Mouse (Mus musculus) hindbrain, embryonic 10.5 days (tissue): Measurements from ENCODE around the gene 4921539E11Rik. TPM values are rescaled to one million over a fixed set of nuclear protein-coding genes. Genes with fewer than 3 reads are reported as not detected.

Experiments used
- DNase-seq: peaks from one replicate; pipeline ENCODE4 v3.0.0-alpha.2; 2017; ENCODE audit warnings: low spot score
- H3K27ac ChIP-seq: fragments of 300-500 bp; sonication (generic); 2 replicates; pipeline ENCODE4 v1.5.1; 2016; ENCODE audit warnings: mild to moderate bottlenecking, moderate library complexity
- H3K27me3 ChIP-seq: fragments of 300-500 bp; sonication (generic); 2 replicates; pipeline ENCODE4 v1.6.1; 2016; ENCODE audit warnings: mild to moderate bottlenecking; ENCODE audit not compliant: poor library complexity, insufficient read depth, severe bottlenecking
- H3K36me3 ChIP-seq: fragments of 300-500 bp; sonication (generic); 2 replicates; pipeline ENCODE4 v1.6.1; 2016; ENCODE audit warnings: mild to moderate bottlenecking, moderate library complexity
- H3K4me1 ChIP-seq: fragments of 300-500 bp; sonication (generic); replicated peaks from 2 replicates; pipeline ENCODE4 v1.6.1; 2016; ENCODE audit warnings: mild to moderate bottlenecking
- H3K4me3 ChIP-seq: fragments of 300-500 bp; sonication (generic); 2 replicates; pipeline ENCODE4 v1.5.1; 2016; ENCODE audit warnings: mild to moderate bottlenecking, moderate library complexity
- H3K9me3 ChIP-seq: fragments of 300-500 bp; sonication (generic); 2 replicates; pipeline ENCODE4 v1.6.1; 2016; ENCODE audit warnings: mild to moderate bottlenecking, moderate library complexity
- WGBS: fragments of 180-500 bp; shearing (Covaris S2); methylation state at CpG from one replicate; pipeline ENCODE4 v1.1.7; 2016; 5-methylcytosine and 5-hydroxymethylcytosine counted together
- polyA plus RNA-seq: library from polyadenylated mRNA; unstranded; fragments of >200 nt; fragmentation: Nextera tagmentation; extraction: Ambion mirVana; gene quantifications from 2 replicates; pipeline ENCODE4 v1.2.1, GENCODE M21; 2016

4921539E11Rik gene
- polyA plus RNA-seq: not detected in 2 replicates

- 62% methylated on average over 2 of the region's 2 CpGs for WGBS
These were observed at the start of gene 4921539E11Rik for GRCm38 (mm10) chr4:103290763-103291162. Gene 4921539E11Rik, minus strand, starts transcription at chr4:103290863.

GRCm38 (mm10) chr4:103335134-103335533 is 44.5 kb upstream of the 4921539E11Rik start:
- no peak for DNase-seq
- Histone ChIP-seq H3K4me1 (no peaks in the 10 kb centered on the region; the same call in 1 of the 2 replicates), H3K9me3 (no peaks in the 10 kb centered on the region), H3K36me3 (peaks cover 19% of the 10 kb centered on the region), H3K27ac (no peak overlapping the region), H3K4me3 (no peak overlapping the region), H3K27me3 (no peaks in the 10 kb centered on the region)
- WGBS: 92% methylated on average over 5 of the region's 5 CpGs

More at GRCm38 (mm10) chr4:103290763-103291162, at the start of gene 4921539E11Rik:
- H3K4me1 ChIP-seq: no peaks in the 10 kb centered on the region
- H3K4me3 ChIP-seq: no peak within 1 kb of the TSS
- H3K9me3 ChIP-seq: no peaks in the 10 kb centered on the region
- H3K36me3 ChIP-seq: no peaks in the 10 kb centered on the region
- no peak within 1 kb of the TSS for H3K27ac ChIP-seq
- no peaks in the 10 kb centered on the region for H3K27me3 ChIP-seq
- no peak for DNase-seq

GRCm38 (mm10) chr4:103329348-103329747 is 38.7 kb upstream of the 4921539E11Rik start:
- peaks cover 19% of the 10 kb centered on the region for H3K36me3 ChIP-seq
- no peak for DNase-seq
- H3K27ac ChIP-seq: no peak overlapping the region
- no peak overlapping the region for H3K4me3 ChIP-seq
- no peaks in the 10 kb centered on the region for H3K9me3 ChIP-seq
- H3K27me3 ChIP-seq: no peaks in the 10 kb centered on the region
- H3K4me1 ChIP-seq: peaks cover 9% of the 10 kb centered on the region
- 69% methylated on average over 6 of the region's 6 CpGs for WGBS

- no peaks in the 10 kb centered on the region for H3K27me3 ChIP-seq
- no peaks in the 10 kb centered on the region for H3K9me3 ChIP-seq
- H3K27ac ChIP-seq: no peak overlapping the region
- H3K4me1 ChIP-seq: peaks cover 9% of the 10 kb centered on the region
- WGBS: 69% methylated on average over 3 of the region's 3 CpGs
- no peak for DNase-seq
- H3K4me3 ChIP-seq: no peak overlapping the region
- peaks cover 8% of the 10 kb centered on the region for H3K36me3 ChIP-seq
These were observed 36.3 kb upstream of the 4921539E11Rik start for GRCm38 (mm10) chr4:103326994-103327393.

- Histone ChIP-seq H3K36me3 (no peaks in the 10 kb centered on the region), H3K9me3 (no peaks in the 10 kb centered on the region), H3K4me1 (peaks cover 9% of the 10 kb centered on the region; the same call in 1 of the 2 replicates), H3K4me3 (no peak overlapping the region), H3K27ac (no peak overlapping the region), H3K27me3 (no peaks in the 10 kb centered on the region)
- 47% methylated on average over 17 of the region's 17 CpGs for WGBS
- peak; percentile 18 for DNase-seq
These were observed 34.2 kb upstream of the 4921539E11Rik start for GRCm38 (mm10) chr4:103324688-103325451.

- no peaks in the 10 kb centered on the region for H3K27me3 ChIP-seq
- no peaks in the 10 kb centered on the region for H3K36me3 ChIP-seq
- H3K9me3 ChIP-seq: no peaks in the 10 kb centered on the region
- H3K27ac ChIP-seq: no peak overlapping the region
- DNase-seq: no peak
- no peak overlapping the region for H3K4me3 ChIP-seq
- H3K4me1 ChIP-seq: peaks cover 8% of the 10 kb centered on the region; the same call in 1 of the 2 replicates
- 89% methylated on average over 6 of the region's 6 CpGs for WGBS
These were observed 30.8 kb upstream of the 4921539E11Rik start for GRCm38 (mm10) chr4:103321461-103321860.

- Histone ChIP-seq H3K27ac (no peak overlapping the region), H3K36me3 (no peaks in the 10 kb centered on the region), H3K9me3 (no peaks in the 10 kb centered on the region), H3K27me3 (no peaks in the 10 kb centered on the region), H3K4me1 (peaks cover 7% of the 10 kb centered on the region), H3K4me3 (no peak overlapping the region)
- DNase-seq: no peak
- WGBS: 92% methylated on average over 4 of the region's 4 CpGs
These were observed 25.2 kb upstream of the 4921539E11Rik start for GRCm38 (mm10) chr4:103315861-103316260.

GRCm38 (mm10) chr4:103314526-103314910 is 23.9 kb upstream of the 4921539E11Rik start:
- DNase-seq: no peak

GRCm38 (mm10) chr4:103313587-103314525 is 23.2 kb upstream of the 4921539E11Rik start, which contains the start of gene Oma1:
Gene Oma1, plus strand, starts transcription at chr4:103313812.
- under 1% methylated on average over 57 of the region's 61 CpGs for WGBS
- no peaks in the 10 kb centered on the region for H3K27me3 ChIP-seq

More at GRCm38 (mm10) chr4:103314526-103314910, 23.9 kb upstream of the 4921539E11Rik start:
- Histone ChIP-seq H3K36me3 (no peaks in the 10 kb centered on the region), H3K9me3 (no peaks in the 10 kb centered on the region), H3K4me1 (peaks cover 7% of the 10 kb centered on the region), H3K27me3 (no peaks in the 10 kb centered on the region), H3K27ac (no peak overlapping the region), H3K4me3 (peak overlapping the region; percentile 72)
- WGBS: 55% methylated on average over 3 of the region's 3 CpGs

GRCm38 (mm10) chr4:103303851-103304250 is 13.2 kb upstream of the 4921539E11Rik start:
- no peaks in the 10 kb centered on the region; the same call in 1 of the 2 replicates for H3K27me3 ChIP-seq
- H3K9me3 ChIP-seq: no peaks in the 10 kb centered on the region
- no peak for DNase-seq
- H3K27ac ChIP-seq: no peak overlapping the region
- WGBS: 86% methylated on average over 1 of the region's 1 CpGs
- H3K4me1 ChIP-seq: no peaks in the 10 kb centered on the region
- no peaks in the 10 kb centered on the region for H3K36me3 ChIP-seq
- no peak overlapping the region for H3K4me3 ChIP-seq

More at GRCm38 (mm10) chr4:103313587-103314525, 23.2 kb upstream of the 4921539E11Rik start, which contains the start of gene Oma1:
- no peaks in the 10 kb centered on the region for H3K9me3 ChIP-seq
- peak; percentile 99 for DNase-seq
- peak within 1 kb of the TSS; percentile 72 for H3K4me3 ChIP-seq
- peaks cover 7% of the 10 kb centered on the region for H3K4me1 ChIP-seq
- H3K36me3 ChIP-seq: no peaks in the 10 kb centered on the region
- H3K27ac ChIP-seq: peak within 1 kb of the TSS; percentile 97

GRCm38 (mm10) chr4:103299342-103299741 is 8.7 kb upstream of the 4921539E11Rik start:
- Histone ChIP-seq H3K4me3 (no peak overlapping the region), H3K4me1 (no peaks in the 10 kb centered on the region), H3K9me3 (no peaks in the 10 kb centered on the region), H3K36me3 (no peaks in the 10 kb centered on the region), H3K27ac (no peak overlapping the region), H3K27me3 (no peaks in the 10 kb centered on the region; the same call in 1 of the 2 replicates)
- no peak for DNase-seq
- WGBS: 81% methylated on average over 10 of the region's 10 CpGs

- H3K4me3 ChIP-seq: no peak overlapping the region
- no peaks in the 10 kb centered on the region for H3K36me3 ChIP-seq
- H3K4me1 ChIP-seq: no peaks in the 10 kb centered on the region
- no peaks in the 10 kb centered on the region for H3K27me3 ChIP-seq
- no peak for DNase-seq
- H3K27ac ChIP-seq: no peak overlapping the region
- no peaks in the 10 kb centered on the region for H3K9me3 ChIP-seq
- 86% methylated on average over 7 of the region's 7 CpGs for WGBS
These were observed 2.3 kb downstream of the 4921539E11Rik start for GRCm38 (mm10) chr4:103288342-103288741.
